Mouse (Mus musculus) limb, embryonic 10.5 days (tissue): ENCODE results near the gene Dpm3. TPM values are rescaled to one million over a fixed set of nuclear protein-coding genes. Genes with fewer than 3 reads are reported as not detected.
A peak's percentile ranks its signal among the peaks of the same experiment; 100 is the strongest.

Experiments
- DNase-seq: peaks from one replicate; pipeline ENCODE4 v3.0.0-alpha.2; 2017; ENCODE audit warnings: low spot score
- H3K27ac ChIP-seq: fragments of 300-500 bp; sonication (generic); 2 replicates; pipeline ENCODE4 v1.5.1; 2016; ENCODE audit warnings: mild to moderate bottlenecking
- H3K27me3 ChIP-seq: fragments of 300-500 bp; sonication (generic); 2 replicates; pipeline ENCODE4 v1.6.1; 2016; ENCODE audit warnings: low read depth, mild to moderate bottlenecking; ENCODE audit not compliant: poor library complexity, severe bottlenecking
- H3K36me3 ChIP-seq: fragments of 300-500 bp; sonication (generic); 2 replicates; pipeline ENCODE4 v1.6.1; 2016; ENCODE audit warnings: mild to moderate bottlenecking, moderate library complexity
- H3K4me1 ChIP-seq: fragments of 300-500 bp; sonication (generic); 2 replicates; pipeline ENCODE4 v1.6.1; 2016
- H3K4me3 ChIP-seq: fragments of 300-500 bp; sonication (generic); 2 replicates; pipeline ENCODE4 v1.5.1; 2016; ENCODE audit warnings: mild to moderate bottlenecking, moderate library complexity
- H3K9me3 ChIP-seq: fragments of 300-500 bp; sonication (generic); replicated peaks from 2 replicates; pipeline ENCODE4 v1.6.1; 2016; ENCODE audit warnings: mild to moderate bottlenecking
- WGBS: fragments of 180-500 bp; shearing (Covaris S2); methylation state at CpG from one replicate; pipeline ENCODE4 v1.1.7; 2016; 5-methylcytosine and 5-hydroxymethylcytosine counted together
- polyA plus RNA-seq: library from polyadenylated mRNA; unstranded; fragments of >200 nt; fragmentation: Nextera tagmentation; extraction: Ambion mirVana; gene quantifications from 2 replicates; pipeline ENCODE4 v1.2.1, GENCODE M21; 2016

The Dpm3 gene
- polyA plus RNA-seq, 1 experiment from 2014 or later, result 84.0 TPM

- Histone ChIP-seq H3K4me1 (peaks cover 42% of the 10 kb centered on the region), H3K9me3 (no peaks in the 10 kb centered on the region), H3K27ac (no peak overlapping the region), H3K4me3 (no peak overlapping the region), H3K36me3 (0 out of 2 replicates have a peak, but pooled peaks cover under 1% of the 10 kb centered on the region), H3K27me3 (0 out of 2 replicates have a peak, but pooled peaks cover 17% of the 10 kb centered on the region)
- 91% methylated on average over 5 of the region's 5 CpGs for WGBS
- DNase-seq, result no peak
These were observed 4.2 kb upstream of the Dpm3 start for GRCm38 (mm10) chr3:89254994-89255393.

GRCm38 (mm10) chr3:89256177-89256576 lies 3.0 kb upstream of the Dpm3 start:
- no peak overlapping the region for H3K27ac ChIP-seq
- no peak for DNase-seq
- no peaks in the 10 kb centered on the region for H3K9me3 ChIP-seq
- H3K27me3 ChIP-seq, result 0 out of 2 replicates have a peak, but pooled peaks cover 18% of the 10 kb centered on the region
- H3K36me3 ChIP-seq, result no peaks in the 10 kb centered on the region
- WGBS, result 89% methylated on average over 5 of the region's 5 CpGs
- H3K4me3 ChIP-seq, result no peak overlapping the region
- peaks cover 30% of the 10 kb centered on the region for H3K4me1 ChIP-seq

- H3K27ac ChIP-seq, result no peak overlapping the region
- no peak overlapping the region for H3K4me3 ChIP-seq
- H3K9me3 ChIP-seq, result no peaks in the 10 kb centered on the region
- no peak for DNase-seq
- 81% methylated on average over 3 of the region's 3 CpGs for WGBS
- H3K4me1 ChIP-seq, result peaks cover 14% of the 10 kb centered on the region; the same call in 1 of the 2 replicates
- no peaks in the 10 kb centered on the region for H3K36me3 ChIP-seq
- 0 out of 2 replicates have a peak, but pooled peaks cover 10% of the 10 kb centered on the region for H3K27me3 ChIP-seq
These were observed 1.1 kb downstream of the Dpm3 start for GRCm38 (mm10) chr3:89260211-89260610.

- WGBS, result 70% methylated on average over 10 of the region's 10 CpGs
- no peaks in the 10 kb centered on the region for H3K36me3 ChIP-seq
- DNase-seq, result no peak
- H3K27ac ChIP-seq, result 0 out of 2 replicates have a peak overlapping the region, but pooled peaks have one; percentile 8
- 0 out of 2 replicates have a peak, but pooled peaks cover 10% of the 10 kb centered on the region for H3K27me3 ChIP-seq
- no peak overlapping the region for H3K4me3 ChIP-seq
- no peaks in the 10 kb centered on the region for H3K9me3 ChIP-seq
- H3K4me1 ChIP-seq, result peaks cover 31% of the 10 kb centered on the region
These were observed 3.3 kb downstream of the Dpm3 start for GRCm38 (mm10) chr3:89262417-89262816.

- H3K27ac ChIP-seq, result peak overlapping the region; percentile 85
- peak; percentile 85 for DNase-seq
- H3K9me3 ChIP-seq, result no peaks in the 10 kb centered on the region
- peak overlapping the region; percentile 64 for H3K4me3 ChIP-seq
- H3K4me1 ChIP-seq, result peaks cover 59% of the 10 kb centered on the region
- WGBS, result under 1% methylated on average over 20 of the region's 20 CpGs
- peaks cover 15% of the 10 kb centered on the region for H3K36me3 ChIP-seq
- no peaks in the 10 kb centered on the region for H3K27me3 ChIP-seq
These were observed 7.3 kb downstream of the Dpm3 start for GRCm38 (mm10) chr3:89266439-89266893.

GRCm38 (mm10) chr3:89268916-89269315 lies 9.8 kb downstream of the Dpm3 start:
- peaks cover 56% of the 10 kb centered on the region for H3K4me1 ChIP-seq
- H3K27ac ChIP-seq, result 0 out of 2 replicates have a peak overlapping the region, but pooled peaks have one; percentile 5
- 49% methylated on average over 8 of the region's 8 CpGs for WGBS
- H3K4me3 ChIP-seq, result 0 out of 2 replicates have a peak overlapping the region, but pooled peaks have one; percentile 54
- DNase-seq, result no peak
- H3K27me3 ChIP-seq, result no peaks in the 10 kb centered on the region
- peaks cover 26% of the 10 kb centered on the region for H3K36me3 ChIP-seq
- no peaks in the 10 kb centered on the region for H3K9me3 ChIP-seq

- peaks cover 30% of the 10 kb centered on the region for H3K36me3 ChIP-seq
- H3K27ac ChIP-seq, result peak within 1 kb of the TSS; percentile 83
- peak; percentile 86 for DNase-seq
- H3K9me3 ChIP-seq, result no peaks in the 10 kb centered on the region
- peaks cover 56% of the 10 kb centered on the region for H3K4me1 ChIP-seq
- H3K27me3 ChIP-seq, result no peaks in the 10 kb centered on the region
- peak within 1 kb of the TSS; percentile 54 for H3K4me3 ChIP-seq
- WGBS, result 9% methylated on average over 39 of the region's 39 CpGs
These were observed 11.0 kb downstream of the Dpm3 start, which contains the start of gene Slc50a1 for GRCm38 (mm10) chr3:89270051-89270755. Gene Slc50a1 (minus strand): TSS chr3:89270570.

- Histone ChIP-seq H3K4me3 (peak overlapping the region; percentile 54), H3K36me3 (peaks cover 34% of the 10 kb centered on the region), H3K27me3 (no peaks in the 10 kb centered on the region), H3K4me1 (peaks cover 55% of the 10 kb centered on the region), H3K9me3 (no peaks in the 10 kb centered on the region), H3K27ac (peak overlapping the region; percentile 83)
- DNase-seq, result no peak
- WGBS, result 74% methylated on average over 6 of the region's 6 CpGs
These were observed 11.7 kb downstream of the Dpm3 start for GRCm38 (mm10) chr3:89270891-89271290.

- 0 out of 2 replicates have a peak, but pooled peaks cover 1% of the 10 kb centered on the region for H3K27me3 ChIP-seq
- WGBS, result 83% methylated on average over 6 of the region's 6 CpGs
- H3K4me3 ChIP-seq, result no peak overlapping the region
- peaks cover 49% of the 10 kb centered on the region for H3K4me1 ChIP-seq
- no peak overlapping the region for H3K27ac ChIP-seq
- no peak for DNase-seq
- H3K36me3 ChIP-seq, result peaks cover 34% of the 10 kb centered on the region
- no peaks in the 10 kb centered on the region for H3K9me3 ChIP-seq
These were observed 12.6 kb downstream of the Dpm3 start for GRCm38 (mm10) chr3:89271760-89272159.

GRCm38 (mm10) chr3:89276061-89276460 lies 16.9 kb downstream of the Dpm3 start:
- no peak overlapping the region for H3K27ac ChIP-seq

GRCm38 (mm10) chr3:89277281-89278021 lies 18.3 kb downstream of the Dpm3 start:
- whole genome bisulfite sequencing, result 25% methylated on average over 14 of the region's 14 CpGs
- DNase-seq, result peak; percentile 38
- Histone ChIP-seq H3K9me3 (no peaks in the 10 kb centered on the region), H3K4me3 (peak overlapping the region; percentile 56), H3K4me1 (peaks cover 60% of the 10 kb centered on the region), H3K27ac (peak overlapping the region; percentile 81), H3K27me3 (peaks cover 50% of the 10 kb centered on the region), H3K36me3 (peaks cover 11% of the 10 kb centered on the region)

More at GRCm38 (mm10) chr3:89276061-89276460, 16.9 kb downstream of the Dpm3 start:
- Histone ChIP-seq H3K36me3 (peaks cover 20% of the 10 kb centered on the region), H3K27me3 (peaks cover 42% of the 10 kb centered on the region), H3K4me1 (peaks cover 53% of the 10 kb centered on the region), H3K9me3 (no peaks in the 10 kb centered on the region), H3K4me3 (no peak overlapping the region)
- DNase-seq, result no peak
- 95% methylated on average over 13 of the region's 13 CpGs for WGBS

GRCm38 (mm10) chr3:89278107-89278506 lies 18.9 kb downstream of the Dpm3 start:
- peak; percentile 41 for DNase-seq
- H3K36me3 ChIP-seq, result peaks cover 8% of the 10 kb centered on the region
- H3K27ac ChIP-seq, result peak overlapping the region; percentile 81
- no peaks in the 10 kb centered on the region for H3K9me3 ChIP-seq
- 36% methylated on average over 7 of the region's 7 CpGs for WGBS
- peak overlapping the region; percentile 56 for H3K4me3 ChIP-seq
- peaks cover 61% of the 10 kb centered on the region for H3K4me1 ChIP-seq
- peaks cover 50% of the 10 kb centered on the region for H3K27me3 ChIP-seq
